Mouse (Mus musculus) layer of hippocampus, adult 9-11 months (tissue): ENCODE results near the gene Itga6.
"Not testable (repeated sequence)": the region's sequence is repeated elsewhere in the genome, so short reads cannot be mapped to it uniquely, and the experiment has no call there.

Source experiments
- DNase-seq: peaks from one replicate; pipeline ENCODE4 v3.0.0; 2022

Gene Itga6

GRCm38 (mm10) chr2:71745610-71746374 is at the start of gene Itga6:
TSS of gene Itga6 (plus strand) at chr2:71745616.
- no peak for DNase-seq

DNA sequence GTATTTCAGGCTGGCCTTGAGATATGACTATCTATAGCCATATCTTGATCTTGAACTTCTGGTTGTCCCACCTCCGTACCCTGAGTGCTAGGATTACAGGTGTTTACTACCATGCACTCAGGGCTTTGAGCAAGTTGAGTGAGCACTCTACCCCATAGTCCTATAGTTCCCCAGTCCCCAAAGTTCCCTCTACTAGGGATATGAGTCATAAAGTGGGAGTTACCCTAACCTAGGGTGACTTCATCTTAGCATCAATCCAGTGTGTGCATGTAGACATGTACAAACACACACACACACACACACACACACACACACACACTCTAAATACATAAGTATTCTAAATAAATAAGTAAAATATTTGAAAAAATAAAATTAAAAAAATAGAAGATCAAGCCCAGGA is 48.6 kb upstream of the Itga6 start:
- DNase-seq: no peak

DNA sequence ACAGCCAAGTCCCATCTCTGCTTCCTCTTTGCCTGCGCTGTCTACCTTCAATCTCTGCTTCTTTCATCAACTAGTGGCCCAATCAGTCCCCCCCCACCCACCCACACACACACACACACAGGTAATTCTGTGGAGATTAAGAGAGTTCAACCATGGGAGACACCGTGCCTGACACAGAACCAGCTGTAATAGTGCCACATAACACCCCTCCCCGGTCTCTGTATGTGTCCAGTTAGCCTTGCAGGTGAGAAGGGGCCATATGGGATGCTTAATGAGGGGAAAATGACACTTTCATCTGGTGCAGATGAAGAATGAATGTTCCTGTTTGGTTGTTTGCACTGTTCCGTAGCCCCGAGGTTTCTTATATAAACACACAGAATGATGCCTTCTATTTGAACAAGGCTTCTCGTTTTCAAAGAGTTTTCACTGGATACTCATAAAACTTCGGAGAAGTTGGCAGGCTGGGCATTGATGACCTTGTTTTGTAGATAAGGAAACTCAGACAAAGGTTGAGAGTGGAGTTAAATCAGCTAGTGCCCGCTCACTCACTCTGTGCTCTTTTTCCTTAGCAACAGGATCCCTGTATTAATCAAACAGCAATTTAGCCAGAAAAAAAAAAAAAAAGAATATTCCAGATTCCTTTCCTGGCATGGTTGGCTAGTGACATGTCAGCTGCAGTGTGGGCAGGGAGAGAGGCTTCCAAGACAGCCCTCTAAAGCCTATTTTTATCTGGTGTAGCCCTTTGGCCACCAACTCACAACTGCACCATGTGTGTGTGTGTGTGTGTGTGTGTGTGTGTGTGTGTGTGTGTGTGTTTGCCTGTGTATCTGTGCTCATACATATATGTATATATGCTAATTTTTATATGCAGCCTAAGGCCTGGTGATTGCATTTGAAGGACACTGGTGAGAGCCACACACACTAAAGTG is 47.7 kb upstream of the Itga6 start:
- peak; percentile 39 for DNase-seq

DNA sequence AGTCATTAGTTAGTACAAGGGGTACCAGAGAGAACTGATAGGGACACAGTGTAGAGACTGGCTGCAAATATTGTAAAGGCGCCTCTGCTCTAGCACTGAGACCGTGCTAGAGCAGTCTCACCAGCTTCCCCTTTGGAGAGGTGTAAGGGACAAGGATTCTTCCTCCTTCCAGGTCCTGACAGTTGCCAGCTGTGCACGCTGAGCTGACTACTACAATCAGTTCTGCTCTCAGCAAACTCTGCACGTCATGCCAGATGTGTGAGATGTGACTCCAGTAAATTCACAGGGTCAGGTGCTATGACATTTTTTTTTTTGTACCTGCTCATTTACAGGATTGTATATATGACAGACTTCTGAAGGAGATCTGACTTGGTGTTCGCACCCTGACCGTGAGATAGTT is 47.0 kb upstream of the Itga6 start:
- DNase-seq: no peak

DNA sequence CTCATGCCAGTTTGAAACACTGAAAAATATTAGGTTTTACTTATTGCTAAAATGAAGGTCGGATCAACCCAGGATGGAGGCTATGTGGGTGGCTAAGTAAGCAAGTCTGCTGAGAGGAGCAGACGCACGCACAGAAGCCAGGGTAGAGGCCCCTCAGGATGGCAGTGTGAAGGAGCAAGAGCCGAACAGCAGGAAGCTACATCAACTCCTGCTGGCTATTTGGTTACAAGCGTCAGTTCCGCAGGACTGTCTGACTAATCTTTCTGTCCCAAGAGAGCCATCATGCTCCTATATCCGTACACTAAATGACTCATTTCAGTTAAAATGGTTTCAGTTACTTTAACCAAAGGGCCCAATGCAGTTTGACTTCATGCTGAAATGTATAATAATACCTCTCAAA is 46.5 kb upstream of the Itga6 start:
- no peak for DNase-seq

- no peak for DNase-seq
These were observed 44.1 kb upstream of the Itga6 start for GRCm38 (mm10) chr2:71701341-71701740.

DNA sequence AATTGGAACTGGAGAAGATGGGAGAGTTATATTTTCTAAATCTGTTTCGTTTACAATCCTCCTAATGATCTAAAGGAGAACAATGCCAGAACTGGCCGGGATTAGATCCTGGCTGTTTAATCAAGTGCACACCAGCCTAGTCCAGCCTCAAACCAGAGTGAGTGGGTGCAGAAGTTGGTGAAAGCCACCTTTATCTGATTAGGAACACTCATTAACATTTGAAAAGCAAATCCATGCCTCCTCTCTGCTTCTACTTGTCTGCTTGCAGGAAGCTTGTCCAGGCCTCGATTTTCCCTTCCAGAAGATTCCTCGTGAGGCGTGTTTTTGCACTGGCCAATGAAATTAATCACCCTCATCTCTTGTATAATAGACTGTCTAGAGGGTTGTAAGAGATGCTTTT is 41.1 kb upstream of the Itga6 start:
- no peak for DNase-seq

DNA sequence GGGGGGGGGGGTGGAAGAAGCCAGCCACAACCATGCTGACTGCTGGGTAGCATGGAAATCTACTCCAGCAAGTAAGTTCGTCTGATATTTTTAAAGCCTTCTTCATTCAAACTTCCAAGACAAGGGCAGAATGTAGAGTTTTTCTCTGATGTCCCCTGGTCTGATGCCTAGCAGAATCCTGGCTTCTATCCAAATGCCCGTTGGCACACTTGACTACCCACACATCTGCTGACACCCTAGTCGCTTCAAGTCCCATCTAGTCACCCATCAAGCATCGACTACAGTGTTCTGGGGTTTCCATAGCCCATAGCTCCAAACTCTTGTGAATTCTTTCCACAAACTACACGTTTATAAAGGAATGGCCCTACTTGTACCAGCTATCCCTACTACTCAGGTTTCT is 36.5 kb upstream of the Itga6 start:
- no peak for DNase-seq

DNA sequence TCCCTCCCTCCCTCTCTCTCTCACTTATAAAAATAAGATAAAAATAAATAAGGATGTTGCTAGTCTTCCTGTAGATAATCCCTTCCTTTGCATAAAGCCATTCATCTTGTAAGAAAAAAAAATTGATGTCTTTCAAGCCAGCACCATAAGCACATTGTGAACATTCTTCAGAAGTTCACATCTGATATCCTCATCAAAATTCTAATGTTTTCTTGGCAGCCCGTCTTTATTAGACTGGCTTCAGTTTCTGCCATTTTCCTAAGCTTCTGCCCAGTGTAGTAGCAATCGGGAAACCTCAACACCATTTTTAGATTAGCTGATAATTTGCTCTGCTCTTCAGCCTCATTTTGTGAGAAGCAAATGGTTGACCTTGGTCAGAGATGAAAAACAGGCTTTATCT is 33.8 kb upstream of the Itga6 start:
- DNase-seq: no peak

GRCm38 (mm10) chr2:71714416-71714815 is 31.0 kb upstream of the Itga6 start:
- no peak for DNase-seq

DNA sequence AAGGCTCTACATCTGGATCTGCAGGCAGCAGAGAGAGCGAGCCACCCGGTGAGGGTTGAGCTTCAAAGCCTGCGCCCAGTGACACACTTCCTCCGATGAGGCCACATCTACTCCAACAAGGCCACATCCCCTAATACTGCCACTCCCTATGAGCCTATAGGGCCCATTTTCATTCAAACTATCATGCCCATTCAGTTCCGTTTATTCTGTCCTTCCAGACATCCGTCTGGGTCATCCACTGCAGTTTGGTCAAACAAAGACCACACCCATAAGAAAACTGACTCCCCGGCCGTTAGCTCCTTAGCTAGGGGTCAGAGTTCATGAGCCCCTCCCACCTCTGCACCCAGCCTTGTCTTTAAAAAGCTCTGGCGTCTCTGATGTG is 26.4 kb upstream of the Itga6 start:
- DNase-seq: no peak

DNA sequence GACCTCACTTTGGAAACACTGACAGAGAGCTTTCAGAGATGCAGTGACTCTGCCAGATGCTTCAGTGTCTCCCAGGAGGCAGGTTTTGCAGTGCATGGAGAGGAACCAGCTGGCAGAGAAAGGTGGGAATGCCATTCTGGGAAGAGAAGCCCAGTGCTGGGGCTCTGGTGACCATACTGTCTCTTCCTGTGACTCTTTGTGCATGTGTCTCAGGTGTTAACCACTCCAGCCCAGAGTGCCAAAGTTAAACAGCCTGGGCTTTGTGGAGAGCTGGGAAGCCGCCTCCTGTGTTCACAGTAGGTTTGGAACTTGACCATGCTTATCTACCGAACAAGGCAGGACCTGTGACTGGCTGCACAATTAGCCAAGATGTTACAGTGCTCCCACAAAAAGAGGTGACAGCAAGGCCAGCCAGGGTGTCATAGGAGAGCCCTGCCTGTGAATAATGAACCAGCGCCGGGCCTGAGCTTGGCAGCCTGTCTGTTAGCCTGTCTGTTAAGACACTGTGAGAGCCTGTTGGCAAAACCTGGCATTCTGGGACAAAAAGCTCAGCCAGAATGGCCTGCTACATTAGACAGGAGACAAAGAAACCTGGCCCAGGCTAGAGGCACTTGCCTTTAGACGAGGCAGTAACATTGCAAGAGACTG is 25.9 kb upstream of the Itga6 start:
- DNase-seq: peak; percentile 34

GRCm38 (mm10) chr2:71720556-71720955 is 24.9 kb upstream of the Itga6 start:
- DNase-seq: not testable (repeated sequence)

- no peak for DNase-seq
These were observed 22.5 kb upstream of the Itga6 start for GRCm38 (mm10) chr2:71722913-71723312.

- no peak for DNase-seq
These were observed 21.8 kb upstream of the Itga6 start for GRCm38 (mm10) chr2:71723623-71724022.

DNA sequence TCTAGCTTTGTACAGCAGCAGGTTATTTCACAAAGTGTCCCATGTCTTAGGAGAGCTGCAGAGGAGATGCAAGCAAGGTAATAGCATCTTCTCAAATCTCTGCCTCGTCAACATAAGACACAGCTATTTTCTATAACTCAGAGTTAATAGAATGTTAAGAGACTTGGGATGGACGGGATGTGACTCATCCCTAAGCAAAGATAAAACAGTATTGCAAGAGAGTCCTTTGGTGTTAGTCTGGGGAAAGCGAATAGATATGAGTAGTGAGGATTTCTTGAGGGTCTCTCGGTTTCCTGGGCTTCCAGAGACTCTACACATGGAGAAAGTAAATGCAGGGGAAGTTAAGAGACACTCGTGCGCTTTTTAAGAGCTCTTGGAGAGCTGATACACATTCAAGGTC is 21.4 kb upstream of the Itga6 start:
- DNase-seq: no peak

GRCm38 (mm10) chr2:71725446-71725845 is 20.0 kb upstream of the Itga6 start:
- DNase-seq: no peak

DNA sequence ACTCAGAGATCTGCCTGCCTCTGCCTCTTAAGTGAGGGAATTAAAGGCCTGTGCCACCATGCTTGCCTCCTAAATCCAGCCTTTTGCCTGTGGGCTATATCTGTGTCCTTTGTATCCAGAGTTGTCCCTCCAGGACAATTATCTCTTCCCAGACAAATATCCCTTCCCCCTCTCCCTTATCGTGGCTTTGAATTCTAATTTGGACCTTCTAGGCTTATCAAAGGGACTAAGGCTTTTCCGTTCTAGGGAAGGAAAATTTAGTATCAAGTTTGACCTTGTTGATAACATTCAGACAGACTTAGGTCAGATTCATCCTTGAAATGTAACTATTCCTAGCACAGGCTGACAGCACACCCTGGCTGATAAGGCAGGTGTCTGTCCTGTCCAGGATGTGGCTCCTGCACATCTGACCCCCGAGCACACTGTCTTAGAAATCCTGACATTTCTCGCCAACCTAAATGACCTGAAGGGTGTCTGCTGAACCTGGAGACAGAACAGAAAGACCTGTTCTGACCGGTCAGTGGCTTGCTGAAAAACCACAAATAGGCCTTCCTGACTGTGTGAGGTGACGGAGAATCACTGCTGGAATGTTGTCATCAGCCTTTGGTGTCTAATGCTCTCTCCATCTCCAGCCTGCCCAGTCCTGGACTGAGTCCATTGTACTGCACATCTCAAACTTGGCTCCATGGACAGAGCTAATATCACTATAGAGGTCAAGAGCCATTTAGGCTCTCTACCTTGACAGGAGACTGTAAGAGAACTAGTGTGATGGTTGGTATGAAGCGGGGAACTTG is 18.3 kb upstream of the Itga6 start:
- no peak for DNase-seq

DNA sequence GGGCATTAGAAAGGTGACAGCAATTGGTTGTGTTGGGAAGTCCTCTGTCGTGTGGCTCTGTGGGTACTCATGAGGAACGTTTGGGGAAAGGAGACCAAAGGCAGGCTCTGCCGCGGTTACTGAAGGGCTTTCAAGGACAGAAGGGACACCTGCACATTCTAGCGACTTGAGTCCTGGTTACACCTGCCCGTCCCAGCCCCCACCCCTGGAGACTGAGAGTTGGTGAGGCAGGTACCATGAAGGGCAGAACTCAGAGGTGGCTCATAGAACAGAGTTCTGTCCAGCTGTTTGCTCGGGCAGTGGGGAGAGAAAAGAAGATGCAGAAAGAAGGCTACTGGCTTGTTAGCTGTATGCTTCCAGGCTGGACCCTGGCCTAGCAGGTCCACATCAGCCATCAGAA is 17.1 kb upstream of the Itga6 start:
- no peak for DNase-seq

DNA sequence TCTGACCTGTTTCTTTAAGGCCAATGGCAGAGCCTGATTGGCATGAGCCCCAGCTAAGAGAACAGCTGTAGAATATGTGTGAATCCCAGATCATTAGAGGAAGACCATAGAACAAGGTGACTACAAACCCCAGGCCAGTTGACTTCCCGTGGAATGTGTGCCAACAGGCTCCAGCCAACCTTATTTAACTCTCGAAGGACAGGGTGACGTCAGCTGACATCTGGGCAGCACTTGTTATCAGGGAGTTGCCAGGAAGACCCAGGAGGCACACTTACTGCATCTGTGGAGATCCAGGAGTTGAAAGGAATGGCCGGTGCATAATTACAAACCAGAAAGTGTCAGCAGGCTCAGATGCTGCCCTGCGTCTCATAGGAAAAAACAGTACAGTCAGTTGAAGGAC is 16.6 kb upstream of the Itga6 start:
- no peak for DNase-seq

GRCm38 (mm10) chr2:71730623-71731612 is 14.5 kb upstream of the Itga6 start:
- DNase-seq: no peak
